Mouse (Mus musculus) liver, embryonic 14.5 days (tissue): ENCODE results near the gene Ctdnep1.
"Not testable (repeated sequence)": the region's sequence is repeated elsewhere in the genome, so short reads cannot be mapped to it uniquely, and the experiment has no call there.

Experiments used
- CTCF ChIP-seq: IDR thresholded peaks from 2 replicates; pipeline ENCODE4 v1.5.1; 2016; ENCODE audit warnings: antibody characterized with exemption, low read depth, control low read depth
- EP300 ChIP-seq: IDR thresholded peaks from 2 replicates; pipeline ENCODE4 v1.6.1; 2016; ENCODE audit warnings: antibody characterized with exemption, low read depth

DNA sequence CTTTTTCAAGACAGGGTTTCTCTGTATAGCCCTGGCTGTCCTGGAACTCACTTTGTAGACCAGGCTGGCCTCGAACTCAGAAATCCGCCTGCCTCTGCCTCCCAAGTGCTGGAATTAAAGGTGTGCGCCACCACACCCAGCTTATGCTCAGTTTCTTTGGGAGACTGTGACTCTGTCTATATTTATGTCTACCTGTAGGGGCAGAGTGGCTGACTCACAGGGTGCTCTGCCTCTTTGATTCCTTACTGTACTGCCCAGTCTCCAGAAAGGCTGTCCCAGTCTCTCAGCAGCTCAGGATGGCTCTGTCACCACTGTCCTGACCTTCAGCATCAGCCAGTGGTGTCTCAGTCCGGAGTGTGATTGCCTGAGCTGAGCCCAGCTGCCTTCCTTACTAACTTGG lies 25.3 kb upstream of the Ctdnep1 start:
- TF ChIP-seq CTCF, result 0 out of 2 replicates have a peak, but pooled peaks have one; percentile 10
- TF ChIP-seq EP300, result not testable (repeated sequence)
